Mouse (Mus musculus) kidney, adult 2 months (tissue): ENCODE results near the gene Olfr1361.

Experiments
- CTCF ChIP-seq: fragments of 200-500 bp; conservative IDR thresholded peaks from 2 replicates; pipeline ENCODE4 v1.5.1; 2011; ENCODE audit warnings: low read depth, mild to moderate bottlenecking, control low read depth, low read length, moderate library complexity, mixed read lengths; ENCODE audit not compliant: insufficient read depth, insufficient read length
- POLR2A ChIP-seq: fragments of 200-500 bp; IDR thresholded peaks from one replicate; pipeline ENCODE4 v1.6.1; 2011; ENCODE audit warnings: low read depth, low read length, control low read depth

DNA sequence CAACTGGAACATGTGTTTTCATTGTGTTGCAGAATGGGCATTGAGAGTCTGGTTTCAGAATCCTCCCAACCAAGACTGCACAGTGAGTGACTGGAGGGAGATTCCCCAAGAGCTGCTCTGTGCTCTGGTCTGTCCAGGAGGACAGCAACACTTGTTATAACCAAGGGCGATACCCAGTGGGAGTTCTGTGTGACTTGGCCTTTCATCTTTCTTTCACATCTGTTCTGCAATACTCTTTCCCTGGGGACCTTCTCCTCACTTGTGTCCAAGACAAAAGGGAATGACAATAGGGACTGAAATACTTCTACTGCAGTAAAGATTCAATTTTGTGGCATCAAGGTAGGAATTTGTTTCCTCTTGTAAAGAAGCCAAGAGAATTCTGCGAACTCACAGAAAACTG lies 20.8 kb downstream of the Olfr1361 start, which contains the start of gene Olfr11:
- no peak for TF ChIP-seq CTCF
- TF ChIP-seq POLR2A = no peak
